Mouse (Mus musculus) midbrain, embryonic 11.5 days (tissue): ENCODE results near the gene Rnf150. TPM values are rescaled to one million over a fixed set of nuclear protein-coding genes. Genes with fewer than 3 reads are reported as not detected.
A peak's percentile ranks its signal among the peaks of the same experiment; 100 is the strongest.

ENCODE experiments used
- ATAC-seq: fragments of 200-750 bp; cut with Nextera tagmentation; 2 replicates; pipeline ENCODE4 v1.8.0; 2017; ENCODE audit warnings: moderate TSS enrichment, moderate library complexity; ENCODE audit not compliant: low FRiP score
- DNase-seq: peaks from one replicate; pipeline ENCODE4 v3.0.0; 2015; ENCODE audit warnings: low spot score; ENCODE audit errors: missing footprints
- H3K27ac ChIP-seq: fragments of 300-500 bp; sonication (generic); 2 replicates; pipeline ENCODE4 v1.5.1; 2014; ENCODE audit warnings: low read depth, low read length
- H3K27me3 ChIP-seq: fragments of 300-500 bp; sonication (generic); 2 replicates; pipeline ENCODE4 v1.6.1; 2014; ENCODE audit warnings: mild to moderate bottlenecking, low read length, moderate library complexity, mixed read lengths; ENCODE audit not compliant: control insufficient read depth, insufficient read depth
- H3K36me3 ChIP-seq: fragments of 300-500 bp; sonication (generic); 2 replicates; pipeline ENCODE4 v1.6.1; 2014; ENCODE audit warnings: mild to moderate bottlenecking, low read length, moderate library complexity, mixed read lengths; ENCODE audit not compliant: control insufficient read depth, insufficient read depth
- H3K4me1 ChIP-seq: fragments of 300-500 bp; sonication (generic); 2 replicates; pipeline ENCODE4 v1.6.1; 2014; ENCODE audit warnings: low read length; ENCODE audit not compliant: control insufficient read depth, insufficient read depth
- H3K4me2 ChIP-seq: fragments of 300-500 bp; sonication (generic); 2 replicates; pipeline ENCODE4 v1.6.1; 2014; ENCODE audit warnings: mild to moderate bottlenecking, moderate library complexity
- H3K4me3 ChIP-seq: fragments of 300-500 bp; sonication (generic); 2 replicates; pipeline ENCODE4 v1.5.1; 2014; ENCODE audit warnings: low read depth, low read length
- H3K9ac ChIP-seq: fragments of 300-500 bp; sonication (generic); 2 replicates; pipeline ENCODE4 v1.6.1; 2014; ENCODE audit warnings: low read length
- H3K9me3 ChIP-seq: fragments of 300-500 bp; sonication (generic); 2 replicates; pipeline ENCODE4 v1.6.1; 2016; ENCODE audit warnings: low read length; ENCODE audit not compliant: control insufficient read depth
- WGBS: fragments of 180-500 bp; shearing (Covaris S2); extraction: QIAGEN DNeasy Blood & Tissue Kit; methylation state at CpG from one replicate; pipeline ENCODE4 v1.1.7; 2014; 5-methylcytosine and 5-hydroxymethylcytosine counted together
- polyA plus RNA-seq: library from polyadenylated mRNA; unstranded; fragments of >200 nt; fragmentation: Nextera tagmentation; extraction: Ambion mirVana; gene quantifications from 2 replicates; pipeline ENCODE4 v1.2.1, GENCODE M21; 2014

Gene Rnf150
- polyA plus RNA-seq, 1 experiment from 2014 or later, result 1.2 TPM

DNA sequence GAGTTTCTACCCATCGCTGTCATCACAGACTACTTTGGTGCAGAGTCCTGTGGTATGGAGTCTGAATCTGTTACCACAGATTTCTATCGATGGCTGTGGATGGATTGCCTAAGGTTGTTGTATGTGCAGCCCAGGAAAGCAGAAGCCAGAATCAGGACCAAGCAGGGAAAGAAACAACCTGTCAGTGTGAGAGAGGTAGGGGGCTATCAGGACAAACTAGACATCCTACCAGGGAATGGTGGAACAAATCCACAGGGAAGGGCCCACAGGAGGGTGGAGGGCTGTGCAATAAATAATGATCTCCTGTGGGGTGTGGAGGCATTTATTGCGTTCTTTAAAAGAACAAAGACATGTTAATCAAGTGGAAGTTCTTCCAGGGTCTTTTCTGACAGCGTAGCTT is 56.5 kb downstream of the Rnf150 start:
- Histone ChIP-seq H3K9ac (no peak overlapping the region), H3K4me2 (no peak overlapping the region), H3K36me3 (no peaks in the 10 kb centered on the region), H3K27ac (no peak overlapping the region), H3K9me3 (no peaks in the 10 kb centered on the region), H3K4me3 (no peak overlapping the region), H3K27me3 (no peaks in the 10 kb centered on the region), H3K4me1 (no peaks in the 10 kb centered on the region)
- no peak for DNase-seq
- 66% methylated on average over 4 of the region's 4 CpGs for WGBS
- no peak for ATAC-seq

DNA sequence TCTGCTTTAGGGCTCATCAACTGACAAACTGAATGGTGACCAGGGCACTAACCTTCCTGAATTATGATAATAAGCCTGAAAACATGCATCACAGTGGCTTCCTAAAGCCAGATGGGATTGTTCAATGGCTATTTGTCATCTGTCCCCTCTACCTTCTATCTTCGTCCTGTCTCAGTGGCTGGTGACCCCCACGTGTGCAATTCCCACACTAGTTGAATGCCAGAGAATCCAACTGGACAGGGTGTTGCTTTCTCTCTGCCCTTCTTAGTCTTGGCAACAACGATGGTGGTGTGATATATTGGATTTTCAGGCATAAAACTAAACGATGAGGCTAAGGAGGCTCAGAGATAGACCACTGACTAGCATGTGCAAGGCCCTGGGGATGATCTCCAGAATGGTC is 57.0 kb downstream of the Rnf150 start:
- Histone ChIP-seq H3K4me1 (no peaks in the 10 kb centered on the region), H3K9me3 (no peaks in the 10 kb centered on the region), H3K27me3 (no peaks in the 10 kb centered on the region), H3K9ac (no peak overlapping the region), H3K4me3 (no peak overlapping the region), H3K36me3 (no peaks in the 10 kb centered on the region), H3K4me2 (no peak overlapping the region), H3K27ac (no peak overlapping the region)
- WGBS, result 70% methylated on average over 4 of the region's 4 CpGs
- ATAC-seq (no peak), DNase-seq (no peak)

DNA sequence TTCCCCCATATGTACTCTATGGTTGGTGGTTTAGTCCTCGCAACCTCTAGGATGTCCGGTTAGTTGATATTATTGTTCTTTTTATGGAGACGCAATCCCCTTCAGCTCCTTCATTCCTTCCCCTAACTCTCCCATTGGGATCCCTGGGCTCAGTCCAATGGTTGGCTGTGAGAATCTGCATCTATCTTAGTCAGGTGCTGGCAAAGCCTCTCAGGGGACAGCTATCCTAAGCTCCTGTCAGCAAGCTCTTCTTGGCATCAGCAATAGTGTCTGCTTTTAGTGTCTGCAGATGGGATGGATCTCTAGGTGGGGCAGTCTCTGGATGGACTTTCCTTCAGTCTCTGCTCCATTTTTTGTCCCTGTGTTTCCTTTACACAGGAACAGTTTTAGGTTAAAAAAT is 62.1 kb downstream of the Rnf150 start:
- Histone ChIP-seq H3K27me3 (no peaks in the 10 kb centered on the region), H3K4me2 (no peak overlapping the region), H3K9me3 (no peaks in the 10 kb centered on the region), H3K4me3 (no peak overlapping the region), H3K9ac (no peak overlapping the region), H3K4me1 (no peaks in the 10 kb centered on the region), H3K27ac (no peak overlapping the region), H3K36me3 (no peaks in the 10 kb centered on the region)
- WGBS, result 94% methylated on average over 3 of the region's 3 CpGs
- DNase-seq (peak; percentile 10), ATAC-seq (no peak)

DNA sequence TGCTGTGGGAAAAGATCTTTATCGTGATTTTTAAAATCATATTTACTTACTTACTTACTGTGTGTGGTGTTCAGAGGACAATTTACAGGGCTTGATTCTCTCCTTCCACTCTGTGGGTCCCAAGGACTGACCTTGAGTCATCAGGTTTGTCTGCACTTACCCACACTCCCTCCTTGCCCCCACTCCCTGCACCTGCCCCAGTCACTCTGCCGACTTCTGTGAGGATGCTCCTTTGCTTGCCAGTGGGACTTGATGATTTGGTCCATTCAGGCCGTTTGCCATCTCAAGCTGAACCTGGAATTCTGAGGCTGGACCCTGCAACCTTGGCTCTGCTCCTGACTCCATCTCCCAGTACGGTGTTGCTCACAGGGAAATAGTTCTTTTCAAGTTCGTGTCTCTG is 63.4 kb downstream of the Rnf150 start:
- DNase-seq (no peak), ATAC-seq (no peak)
- no peak overlapping the region for H3K4me2 ChIP-seq
- H3K9ac ChIP-seq, result no peak overlapping the region
- H3K4me3 ChIP-seq, result no peak overlapping the region
- no peaks in the 10 kb centered on the region for H3K4me1 ChIP-seq
- no peak overlapping the region for H3K27ac ChIP-seq
- H3K27me3 ChIP-seq, result no peaks in the 10 kb centered on the region
- WGBS, result 89% methylated on average over 5 of the region's 5 CpGs
- no peaks in the 10 kb centered on the region for H3K36me3 ChIP-seq
- H3K9me3 ChIP-seq, result no peaks in the 10 kb centered on the region

DNA sequence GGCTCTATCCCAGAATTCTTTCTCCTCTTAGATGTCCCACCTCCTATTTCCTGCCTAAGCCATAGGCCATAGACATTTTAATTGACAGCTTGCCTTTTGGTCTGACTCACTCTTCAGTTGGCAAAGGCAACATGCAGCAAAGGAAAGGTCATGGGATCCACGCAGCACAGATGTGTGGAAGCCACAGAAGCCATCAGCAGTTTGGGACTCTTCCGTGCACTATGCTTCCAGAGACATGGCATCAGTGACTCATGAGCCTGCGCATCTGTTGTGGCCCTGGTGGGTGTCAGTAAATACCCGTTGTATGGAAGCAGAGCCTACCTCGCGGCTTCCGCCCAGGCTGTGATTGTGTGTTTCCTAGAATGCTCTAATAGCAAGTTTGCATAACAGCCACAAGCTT is 68.4 kb downstream of the Rnf150 start:
- H3K27me3 ChIP-seq, result no peaks in the 10 kb centered on the region
- H3K4me3 ChIP-seq, result no peak overlapping the region
- no peak overlapping the region for H3K27ac ChIP-seq
- H3K4me2 ChIP-seq, result no peak overlapping the region
- DNase-seq, result peak; percentile 65
- no peaks in the 10 kb centered on the region for H3K4me1 ChIP-seq
- 88% methylated on average over 7 of the region's 7 CpGs for WGBS
- no peaks in the 10 kb centered on the region for H3K36me3 ChIP-seq
- no peak for ATAC-seq
- H3K9me3 ChIP-seq, result no peaks in the 10 kb centered on the region
- H3K9ac ChIP-seq, result no peak overlapping the region

DNA sequence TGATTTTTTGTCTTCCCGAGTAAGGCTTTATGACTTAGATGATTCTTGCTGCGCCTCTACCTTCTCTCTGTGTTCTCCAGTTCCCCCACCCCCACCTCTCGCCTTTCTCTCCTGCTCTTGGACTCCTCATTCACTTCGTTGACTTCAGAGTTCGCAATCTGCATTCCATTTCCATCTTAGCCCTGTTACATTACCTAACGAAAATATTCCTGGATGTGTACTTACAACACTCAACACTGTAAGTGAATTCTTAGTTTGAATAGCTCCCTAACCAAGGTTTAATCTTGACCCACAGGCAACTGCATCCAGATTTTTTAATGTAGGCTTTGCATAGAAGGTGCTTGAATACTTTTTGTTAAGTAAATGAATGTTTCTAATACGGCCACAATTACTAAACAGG is 73.0 kb downstream of the Rnf150 start:
- no peak for DNase-seq
- Histone ChIP-seq H3K27me3 (no peaks in the 10 kb centered on the region), H3K36me3 (no peaks in the 10 kb centered on the region), H3K4me3 (no peak overlapping the region), H3K9me3 (no peaks in the 10 kb centered on the region), H3K9ac (no peak overlapping the region), H3K4me1 (no peaks in the 10 kb centered on the region), H3K27ac (no peak overlapping the region), H3K4me2 (no peak overlapping the region)
- no peak for ATAC-seq
- WGBS, result 86% methylated on average over 7 of the region's 7 CpGs

DNA sequence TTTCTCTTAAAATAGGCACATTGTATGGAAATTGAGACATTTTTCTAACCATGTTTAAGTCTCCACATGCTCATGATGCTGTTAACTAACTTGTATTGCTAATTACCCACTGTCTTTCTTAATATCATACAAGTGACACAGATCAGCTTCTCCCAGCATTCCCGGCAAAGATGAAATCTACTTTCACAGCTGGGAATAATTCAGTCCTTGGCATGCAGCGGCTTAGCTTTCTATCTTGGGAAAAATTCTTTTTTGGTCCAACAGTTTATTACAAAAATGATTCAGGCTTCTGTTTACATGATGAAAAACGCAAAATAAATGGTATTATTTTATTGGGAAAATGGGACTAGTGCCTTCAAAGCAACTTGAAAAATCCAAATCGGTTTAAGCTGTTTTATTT is 73.7 kb downstream of the Rnf150 start:
- Histone ChIP-seq H3K9me3 (no peaks in the 10 kb centered on the region), H3K9ac (no peak overlapping the region), H3K36me3 (no peaks in the 10 kb centered on the region), H3K27ac (no peak overlapping the region), H3K4me1 (no peaks in the 10 kb centered on the region), H3K4me3 (no peak overlapping the region), H3K4me2 (no peak overlapping the region), H3K27me3 (no peaks in the 10 kb centered on the region)
- DNase-seq (no peak), ATAC-seq (no peak)
- 79% methylated on average over 4 of the region's 4 CpGs for WGBS

DNA sequence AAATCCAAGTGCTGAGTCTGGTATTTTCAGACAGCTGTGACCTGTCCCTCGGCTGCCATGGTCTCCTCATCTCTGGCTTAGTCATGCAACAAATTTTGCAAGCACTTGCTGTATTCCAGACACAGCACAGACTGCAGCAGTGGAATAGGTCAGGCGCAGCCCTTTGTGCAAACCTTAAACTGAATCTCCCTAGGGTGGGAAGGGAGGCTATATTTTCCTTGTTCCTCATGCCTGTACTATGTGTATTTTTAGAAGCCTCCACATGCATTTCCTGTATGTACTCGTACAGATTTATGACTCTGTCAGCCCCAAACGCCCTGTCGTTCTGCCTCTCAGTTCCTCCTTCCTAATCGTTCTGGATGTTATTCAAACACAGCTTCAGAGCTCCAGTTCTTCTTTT is 76.8 kb downstream of the Rnf150 start:
- Histone ChIP-seq H3K4me2 (no peak overlapping the region), H3K4me1 (no peaks in the 10 kb centered on the region), H3K9ac (no peak overlapping the region), H3K4me3 (no peak overlapping the region), H3K9me3 (no peaks in the 10 kb centered on the region), H3K36me3 (no peaks in the 10 kb centered on the region), H3K27me3 (no peaks in the 10 kb centered on the region), H3K27ac (no peak overlapping the region)
- DNase-seq (no peak), ATAC-seq (no peak)
- WGBS, result 73% methylated on average over 6 of the region's 6 CpGs

DNA sequence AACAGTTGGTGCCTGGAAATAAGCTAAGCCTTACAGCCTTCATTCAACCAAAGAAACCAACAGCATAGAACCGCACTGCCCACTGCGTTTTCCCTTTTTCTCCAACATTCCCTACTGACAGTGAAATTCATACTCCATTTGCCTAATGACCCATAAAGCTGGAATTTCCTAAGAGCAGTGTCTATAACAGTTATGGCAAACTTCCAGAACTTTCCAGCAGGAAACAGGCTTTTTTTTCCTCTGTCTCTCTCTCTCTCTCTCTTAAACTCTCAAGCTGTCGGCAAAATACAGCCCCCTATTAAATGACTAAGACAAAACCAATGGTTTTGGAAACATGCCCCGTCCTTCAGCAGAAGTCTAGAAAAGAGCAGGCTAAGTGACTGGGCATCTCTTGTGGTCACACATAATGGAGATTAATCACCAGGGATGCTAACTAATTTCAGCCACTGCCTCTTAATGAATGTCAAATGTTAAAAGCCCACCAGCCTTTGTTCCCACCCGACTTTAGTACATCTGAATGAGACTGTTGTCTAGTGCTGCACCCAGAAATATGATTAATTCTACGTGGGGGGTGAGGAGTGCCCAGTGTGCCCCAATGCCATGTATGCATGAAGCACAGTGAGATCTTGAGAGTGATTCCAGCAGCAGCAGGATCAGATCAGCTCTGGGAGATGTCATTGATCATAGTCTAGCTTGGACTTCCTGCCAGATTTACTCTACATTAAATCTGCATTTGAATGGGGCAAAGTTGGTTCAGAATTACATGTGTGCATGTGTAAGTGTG is 80.3 kb downstream of the Rnf150 start:
- no peak for DNase-seq
- Histone ChIP-seq H3K4me2 (no peak overlapping the region), H3K9ac (no peak overlapping the region), H3K4me1 (no peaks in the 10 kb centered on the region), H3K27ac (no peak overlapping the region), H3K36me3 (no peaks in the 10 kb centered on the region), H3K27me3 (no peaks in the 10 kb centered on the region), H3K4me3 (no peak overlapping the region), H3K9me3 (no peaks in the 10 kb centered on the region)
- 73% methylated on average over 6 of the region's 6 CpGs for WGBS
- ATAC-seq, result no peak
